Mouse (Mus musculus) limb, embryonic 14.5 days (tissue): Measurements from ENCODE around the gene Gm37240. TPM values are rescaled to one million over a fixed set of nuclear protein-coding genes. Genes with fewer than 3 reads are reported as not detected.

Source experiments
- ATAC-seq: fragments of 200-750 bp; cut with Nextera tagmentation; 2 replicates; pipeline ENCODE4 v1.8.0; 2017; ENCODE audit warnings: low read depth, moderate number of reproducible peaks, moderate TSS enrichment; ENCODE audit not compliant: low FRiP score
- DNase-seq: peaks from one replicate; pipeline ENCODE4 v3.0.0-alpha.2; 2015; ENCODE audit warnings: low spot score
- H3K27ac ChIP-seq: fragments of 300-500 bp; sonication (generic); replicated peaks from 2 replicates; pipeline ENCODE4 v1.5.1; 2014; ENCODE audit warnings: low read depth, mild to moderate bottlenecking, low read length, moderate library complexity, mixed read lengths
- H3K27me3 ChIP-seq: fragments of 300-500 bp; sonication (generic); 2 replicates; pipeline ENCODE4 v1.6.1; 2014; ENCODE audit warnings: low read length, mixed read lengths; ENCODE audit not compliant: control insufficient read depth, insufficient read depth
- H3K36me3 ChIP-seq: fragments of 300-500 bp; sonication (generic); 2 replicates; pipeline ENCODE4 v1.6.1; 2014; ENCODE audit warnings: mild to moderate bottlenecking, low read length, moderate library complexity, mixed read lengths; ENCODE audit not compliant: control insufficient read depth, insufficient read depth
- H3K4me1 ChIP-seq: fragments of 300-500 bp; sonication (generic); 2 replicates; pipeline ENCODE4 v1.6.1; 2014; ENCODE audit warnings: antibody characterized with exemption, low read length, mixed read lengths; ENCODE audit not compliant: control insufficient read depth, insufficient read depth
- H3K4me2 ChIP-seq: fragments of 300-500 bp; sonication (generic); replicated peaks from 2 replicates; pipeline ENCODE4 v1.6.1; 2014; ENCODE audit warnings: low read depth, mild to moderate bottlenecking, low read length, moderate library complexity; ENCODE audit not compliant: severe bottlenecking
- H3K4me3 ChIP-seq: fragments of 300-500 bp; sonication (generic); replicated peaks from 2 replicates; pipeline ENCODE4 v1.5.1; 2014; ENCODE audit warnings: low read length
- H3K9ac ChIP-seq: fragments of 300-500 bp; sonication (generic); 2 replicates; pipeline ENCODE4 v1.6.1; 2014; ENCODE audit warnings: mild to moderate bottlenecking, low read depth, low read length, moderate library complexity; ENCODE audit not compliant: severe bottlenecking
- H3K9me3 ChIP-seq: fragments of 300-500 bp; sonication (generic); 2 replicates; pipeline ENCODE4 v1.6.1; 2016; ENCODE audit warnings: low read length; ENCODE audit not compliant: control insufficient read depth
- POLR2A ChIP-seq: fragments of 200-500 bp; IDR thresholded peaks from 2 replicates; pipeline ENCODE4 v1.8.0; 2012; ENCODE audit warnings: inconsistent platforms, mild to moderate bottlenecking, moderate library complexity, borderline replicate concordance; ENCODE audit not compliant: insufficient read depth, insufficient read length; ENCODE audit errors: extremely low read depth
- WGBS: fragments of 180-500 bp; shearing (Covaris S2); extraction: QIAGEN DNeasy Blood & Tissue Kit; methylation state at CpG from one replicate; pipeline ENCODE4 v1.1.7; 2014; 5-methylcytosine and 5-hydroxymethylcytosine counted together
- polyA plus RNA-seq, 2 experiments: library from polyadenylated mRNA; depleted of rRNA in 1 of 2; stranded (reverse) in 1 of 2; unstranded in 1 of 2; fragments of >200 nt; fragmentation: Nextera tagmentation in 1 of 2; extraction: Ambion mirVana in 1 of 2; gene quantifications; 2 replicates each; pipeline versions ENCODE4 v1.2.1 to v1.2.3; 2012 to 2014

Gene Gm37240
- polyA plus RNA-seq, 2 experiments, result 2.0 to 13.4 TPM

GRCm38 (mm10) chr3:85108396-85108795, 778.9 kb downstream of the Gm37240 start:
- Histone ChIP-seq H3K4me3 (no peak overlapping the region), H3K27me3 (no peaks in the 10 kb centered on the region), H3K4me1 (no peaks in the 10 kb centered on the region), H3K9ac (no peak overlapping the region), H3K4me2 (no peak overlapping the region), H3K36me3 (no peaks in the 10 kb centered on the region), H3K9me3 (no peaks in the 10 kb centered on the region), H3K27ac (no peak overlapping the region)
- WGBS, result 92% methylated on average over 3 of the region's 3 CpGs
- DNase-seq, result no peak
- no peak for TF ChIP-seq POLR2A
- no peak for ATAC-seq

DNA sequence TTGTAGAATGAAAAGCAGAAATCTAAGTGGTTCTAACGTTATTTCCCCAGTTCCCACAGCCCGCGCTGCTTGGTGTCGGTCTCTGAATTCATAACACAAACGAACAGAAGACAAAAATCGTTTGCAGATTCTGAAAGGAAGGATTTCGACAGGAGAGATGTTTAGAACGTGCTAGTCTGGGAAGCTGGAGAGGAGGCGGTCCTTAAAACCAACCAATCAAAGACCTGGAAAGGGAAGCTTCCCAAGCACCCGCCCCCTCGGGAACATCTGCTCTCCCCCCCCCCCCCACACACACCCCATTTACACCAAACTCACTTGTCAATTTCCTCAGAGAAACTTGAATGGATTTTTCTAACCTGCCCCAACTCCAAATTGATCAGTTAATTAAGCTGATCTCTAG, 780.4 kb downstream of the Gm37240 start:
- no peaks in the 10 kb centered on the region for H3K27me3 ChIP-seq
- H3K4me1 ChIP-seq, result no peaks in the 10 kb centered on the region
- ATAC-seq (no peak), DNase-seq (no peak)
- no peak overlapping the region for H3K9ac ChIP-seq
- H3K4me2 ChIP-seq, result no peak overlapping the region
- no peak for TF ChIP-seq POLR2A
- no peak overlapping the region for H3K27ac ChIP-seq
- H3K4me3 ChIP-seq, result no peak overlapping the region
- no peaks in the 10 kb centered on the region for H3K9me3 ChIP-seq
- no peaks in the 10 kb centered on the region for H3K36me3 ChIP-seq
- 55% methylated on average over 11 of the region's 11 CpGs for WGBS

GRCm38 (mm10) chr3:85104301-85104700, 783.0 kb downstream of the Gm37240 start:
- no peak overlapping the region for H3K4me2 ChIP-seq
- H3K27me3 ChIP-seq, result no peaks in the 10 kb centered on the region
- H3K9ac ChIP-seq, result no peak overlapping the region
- 26% methylated on average over 5 of the region's 5 CpGs for WGBS
- TF ChIP-seq POLR2A, result no peak
- no peaks in the 10 kb centered on the region for H3K9me3 ChIP-seq
- ATAC-seq, result no peak
- DNase-seq, result no peak
- H3K27ac ChIP-seq, result no peak overlapping the region
- H3K4me1 ChIP-seq, result no peaks in the 10 kb centered on the region
- no peaks in the 10 kb centered on the region for H3K36me3 ChIP-seq
- no peak overlapping the region for H3K4me3 ChIP-seq

- H3K4me3 ChIP-seq, result no peak overlapping the region
- no peaks in the 10 kb centered on the region for H3K9me3 ChIP-seq
- no peak overlapping the region for H3K9ac ChIP-seq
- H3K36me3 ChIP-seq, result no peaks in the 10 kb centered on the region
- no peak overlapping the region for H3K4me2 ChIP-seq
- 64% methylated on average over 21 of the region's 21 CpGs for WGBS
- no peaks in the 10 kb centered on the region for H3K27me3 ChIP-seq
- no peak for DNase-seq
- no peaks in the 10 kb centered on the region; the same call in 1 of the 2 replicates for H3K4me1 ChIP-seq
- ATAC-seq, result no peak
- no peak overlapping the region for H3K27ac ChIP-seq
- TF ChIP-seq POLR2A, result no peak
Observed at GRCm38 (mm10) chr3:85080882-85081558, 806.3 kb downstream of the Gm37240 start.

- WGBS, result 48% methylated on average over 7 of the region's 7 CpGs
- Histone ChIP-seq H3K27ac (no peak overlapping the region), H3K9me3 (no peaks in the 10 kb centered on the region), H3K4me3 (no peak overlapping the region), H3K27me3 (no peaks in the 10 kb centered on the region), H3K9ac (no peak overlapping the region), H3K4me1 (no peaks in the 10 kb centered on the region), H3K4me2 (no peak overlapping the region), H3K36me3 (no peaks in the 10 kb centered on the region)
- TF ChIP-seq POLR2A, result no peak
- no peak for DNase-seq
- ATAC-seq, result no peak
Observed at GRCm38 (mm10) chr3:85064113-85064512, 823.2 kb downstream of the Gm37240 start.
